Mouse (Mus musculus) CD4-positive helper T cell, adult 2 months (primary cell): ENCODE results near the gene Brms1.

Experiments
- DNase-seq: peaks from one replicate; pipeline ENCODE4 v3.0.0-alpha.2; 2012; ENCODE audit warnings: low read depth, missing footprints, low spot score

Gene Brms1

GRCm38 (mm10) chr19:5038709-5039156, 2.4 kb upstream of the Brms1 start, which contains the start of the genes B4gat1 and AC124502.3:
TSS of gene B4gat1 (plus strand) at chr19:5038826.
TSS of gene AC124502.3 (plus strand) at chr19:5038891.
- peak; percentile 91 for DNase-seq

- no peak for DNase-seq
These were observed 1.6 kb upstream of the Brms1 start for GRCm38 (mm10) chr19:5039301-5040114.

- no peak for DNase-seq
These were observed 434 bp downstream of the Brms1 start for GRCm38 (mm10) chr19:5041588-5041987.

- DNase-seq: no peak
These were observed 4.4 kb downstream of the Brms1 start for GRCm38 (mm10) chr19:5045531-5045930.

GRCm38 (mm10) chr19:5048138-5049056, 7.2 kb downstream of the Brms1 start:
- no peak for DNase-seq

- DNase-seq: no peak
These were observed 8.2 kb downstream of the Brms1 start for GRCm38 (mm10) chr19:5049325-5049724.

GRCm38 (mm10) chr19:5050047-5050905, 9.1 kb downstream of the Brms1 start, which contains the start of gene Rin1:
TSS of gene Rin1 (plus strand) at chr19:5050481.
- peak; percentile 72 for DNase-seq

GRCm38 (mm10) chr19:5051031-5051430, 9.9 kb downstream of the Brms1 start:
- DNase-seq: no peak

- DNase-seq: no peak
These were observed 10.4 kb downstream of the Brms1 start for GRCm38 (mm10) chr19:5051515-5051914.

GRCm38 (mm10) chr19:5052166-5052822, 11.1 kb downstream of the Brms1 start:
- DNase-seq: no peak

GRCm38 (mm10) chr19:5052853-5053252, 11.7 kb downstream of the Brms1 start:
- no peak for DNase-seq

GRCm38 (mm10) chr19:5053909-5054308, 12.8 kb downstream of the Brms1 start:
- peak; percentile 45 for DNase-seq

GRCm38 (mm10) chr19:5056251-5056650, 15.1 kb downstream of the Brms1 start:
- DNase-seq: peak; percentile 44

GRCm38 (mm10) chr19:5057876-5058775, 17.0 kb downstream of the Brms1 start:
- DNase-seq: no peak

GRCm38 (mm10) chr19:5058801-5059771, 17.9 kb downstream of the Brms1 start:
- no peak for DNase-seq

- DNase-seq: no peak
These were observed 19.5 kb downstream of the Brms1 start for GRCm38 (mm10) chr19:5060365-5061330.

- no peak for DNase-seq
These were observed 20.9 kb downstream of the Brms1 start for GRCm38 (mm10) chr19:5062041-5062440.
